Mouse (Mus musculus) retina, embryonic 14.5 days (tissue): ENCODE data around the gene Slc16a4.

Experiments
- DNase-seq: peaks from one replicate; pipeline ENCODE4 v3.0.0-alpha.2; 2015; ENCODE audit warnings: low spot score

Gene Slc16a4

DNA sequence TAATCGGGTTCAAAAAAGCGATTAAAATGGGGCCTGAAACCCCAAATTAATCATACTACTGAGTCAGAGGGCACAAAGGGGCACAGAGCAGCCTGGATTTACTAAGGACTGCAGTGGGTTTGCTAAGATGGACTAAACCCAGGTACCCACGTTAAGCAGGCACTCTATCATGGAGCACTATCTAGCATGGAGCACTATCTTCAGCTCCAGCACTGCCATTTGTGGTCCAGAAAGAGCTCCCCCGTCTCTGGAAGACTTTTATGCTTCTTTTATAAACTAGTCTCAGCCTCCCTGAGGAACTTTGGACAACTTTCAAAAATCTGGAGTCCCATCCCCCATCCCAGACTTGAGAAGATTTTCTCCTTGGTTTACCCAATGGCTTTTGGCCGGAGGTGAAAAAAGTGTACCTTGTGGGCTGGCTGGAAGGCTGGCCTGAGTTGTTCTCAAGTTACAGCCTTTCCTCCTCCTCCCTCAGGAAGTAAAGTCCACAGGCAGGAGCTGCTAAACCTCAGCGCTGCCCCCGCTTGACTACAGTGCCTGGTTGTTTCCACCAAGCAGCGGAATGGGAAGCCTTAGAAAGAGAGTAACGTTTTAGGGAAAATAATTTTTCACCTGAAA lies at the start of gene Slc16a4:
Gene Slc16a4, plus strand, starts transcription at position 467 of the 618 bp plus-strand sequence.
- DNase-seq, result no peak

GRCm38 (mm10) chr3:107241389-107242094 lies 49.5 kb upstream of the Slc16a4 start:
- peak; percentile 26 for DNase-seq

DNA sequence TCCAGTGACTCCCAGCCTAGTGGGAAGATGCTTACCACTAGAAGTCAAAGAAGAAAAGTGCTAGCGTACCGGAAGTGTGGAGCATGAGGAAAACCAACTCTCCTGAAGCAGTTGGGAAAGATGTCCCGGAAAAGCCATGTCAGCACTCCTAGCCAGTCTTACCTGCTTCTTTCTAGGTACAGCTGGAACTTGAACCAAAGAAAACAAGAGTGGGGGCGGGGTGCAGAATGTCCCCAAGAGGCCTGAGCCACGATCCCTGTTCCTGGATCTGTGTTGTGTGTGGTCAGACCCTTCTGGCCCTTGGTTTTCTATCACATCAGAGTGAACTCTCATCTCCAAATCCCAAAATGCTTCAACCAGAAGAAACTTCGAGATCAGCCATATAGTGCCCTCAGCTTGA lies 44.2 kb upstream of the Slc16a4 start:
- DNase-seq, result no peak

DNA sequence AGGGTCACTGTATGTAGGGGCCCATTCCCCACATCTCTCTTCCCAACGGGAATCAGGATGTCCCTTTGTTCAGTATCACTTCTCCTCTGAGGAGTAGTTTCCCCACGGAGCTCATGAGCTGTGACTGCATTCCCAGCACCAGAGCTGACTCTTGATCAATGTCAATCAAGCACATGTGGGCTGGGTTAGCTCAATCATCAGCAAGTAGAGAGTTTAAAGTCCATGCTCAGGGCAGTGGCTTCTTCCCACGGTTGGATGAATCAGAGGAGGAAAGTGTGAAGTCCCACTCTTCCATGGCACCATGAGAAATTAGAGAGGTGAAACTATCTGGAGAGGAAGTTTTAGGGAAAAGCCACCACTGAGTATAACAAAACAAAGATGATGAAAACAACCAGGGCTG lies 42.0 kb upstream of the Slc16a4 start:
- no peak for DNase-seq

DNA sequence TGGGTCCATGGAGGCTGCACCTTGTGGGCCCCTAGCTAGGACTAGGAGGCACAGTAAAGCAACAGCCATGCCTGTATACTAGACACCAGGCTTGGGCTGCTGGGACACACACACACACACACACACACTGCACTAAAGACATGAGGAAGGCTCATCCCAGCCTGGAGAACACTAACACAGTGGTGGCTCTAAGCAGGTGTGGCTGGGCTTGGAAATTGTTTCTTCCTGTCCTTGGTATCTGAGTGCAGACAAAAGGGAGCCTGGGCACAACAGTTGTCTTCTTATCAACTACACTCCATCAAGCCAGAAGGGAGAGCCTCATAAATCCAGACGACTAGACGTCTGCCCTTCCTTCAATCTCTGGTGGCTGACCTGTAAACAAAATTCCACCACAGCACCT lies 40.7 kb upstream of the Slc16a4 start:
- no peak for DNase-seq

DNA sequence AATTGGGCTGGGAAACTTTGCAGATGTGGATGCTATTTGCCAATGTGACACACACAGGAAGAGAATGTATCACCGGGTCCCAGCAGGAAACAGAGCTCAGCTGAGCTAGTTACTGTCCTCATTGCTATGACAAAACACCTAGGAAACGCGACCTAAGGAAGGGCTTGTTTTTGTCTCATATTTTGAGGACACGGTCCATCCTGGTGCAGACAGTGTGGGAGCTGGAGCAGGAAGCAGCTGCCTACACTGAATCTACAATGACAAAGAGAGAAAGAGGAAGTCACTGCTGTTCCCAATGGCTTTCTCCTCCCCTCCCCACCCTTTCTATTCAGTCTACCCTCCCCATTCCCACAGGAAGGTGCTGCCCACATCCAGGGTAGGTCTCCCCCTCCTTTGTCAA lies 39.0 kb upstream of the Slc16a4 start:
- DNase-seq, result no peak

DNA sequence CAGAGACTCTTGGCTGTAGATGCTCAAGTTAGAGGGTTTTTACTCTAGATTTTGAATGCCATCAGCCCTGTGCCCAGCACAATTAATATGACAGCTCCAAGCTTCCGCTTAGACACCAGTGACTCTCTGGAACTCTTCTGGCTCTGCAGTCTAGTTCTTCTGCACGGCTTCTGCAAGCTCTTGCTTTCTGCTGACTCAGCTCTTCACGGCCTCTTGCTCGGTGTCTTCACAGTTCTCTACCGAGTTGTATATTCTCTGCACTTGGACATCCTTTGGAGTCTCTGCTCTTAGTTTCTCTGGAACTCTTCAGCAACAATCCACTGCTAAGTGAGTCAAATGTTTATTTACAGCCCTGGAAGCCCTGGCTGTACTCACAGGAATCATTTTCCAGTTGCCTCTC lies 37.1 kb upstream of the Slc16a4 start:
- no peak for DNase-seq

GRCm38 (mm10) chr3:107255992-107256391 lies 35.0 kb upstream of the Slc16a4 start:
- no peak for DNase-seq

DNA sequence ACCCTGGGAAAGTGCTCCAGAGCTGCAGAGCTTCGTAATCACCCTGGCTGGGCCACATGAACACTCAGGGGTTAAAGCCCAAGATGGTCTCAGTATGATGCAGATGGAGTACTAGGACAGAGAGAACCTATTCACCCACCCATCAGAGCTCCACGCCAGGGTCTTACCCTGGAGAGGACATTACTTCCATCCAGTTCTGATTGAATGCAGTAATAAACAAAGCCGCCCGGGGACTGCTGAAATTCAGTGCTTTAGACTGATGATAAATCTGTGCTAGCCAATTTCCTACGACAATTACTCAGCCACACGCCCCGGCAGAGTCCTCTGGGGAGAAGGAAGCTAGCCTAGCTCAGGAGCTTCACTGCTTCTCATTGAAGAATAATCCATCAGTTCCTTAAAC lies 34.3 kb upstream of the Slc16a4 start:
- DNase-seq, result no peak

- DNase-seq, result no peak
Observed at GRCm38 (mm10) chr3:107257924-107258323, 33.1 kb upstream of the Slc16a4 start.

- peak; percentile 25 for DNase-seq
Observed at GRCm38 (mm10) chr3:107260956-107261850, 29.8 kb upstream of the Slc16a4 start.

DNA sequence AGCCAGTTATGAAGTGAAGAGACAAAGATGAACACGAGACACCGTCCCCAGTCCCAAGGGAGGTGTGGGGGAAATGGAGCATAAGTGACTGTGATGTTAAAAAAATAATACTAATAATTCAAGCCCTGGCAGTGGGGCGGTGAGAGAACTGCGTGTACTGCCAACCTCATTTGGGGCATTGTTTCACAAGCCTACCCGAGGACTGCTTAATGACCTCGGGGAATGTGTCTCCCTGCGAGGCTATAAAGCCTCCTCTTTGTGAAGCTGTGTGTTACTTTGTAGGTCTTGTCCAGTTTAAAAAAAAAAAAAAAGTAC lies 29.2 kb upstream of the Slc16a4 start:
- peak; percentile 55 for DNase-seq

DNA sequence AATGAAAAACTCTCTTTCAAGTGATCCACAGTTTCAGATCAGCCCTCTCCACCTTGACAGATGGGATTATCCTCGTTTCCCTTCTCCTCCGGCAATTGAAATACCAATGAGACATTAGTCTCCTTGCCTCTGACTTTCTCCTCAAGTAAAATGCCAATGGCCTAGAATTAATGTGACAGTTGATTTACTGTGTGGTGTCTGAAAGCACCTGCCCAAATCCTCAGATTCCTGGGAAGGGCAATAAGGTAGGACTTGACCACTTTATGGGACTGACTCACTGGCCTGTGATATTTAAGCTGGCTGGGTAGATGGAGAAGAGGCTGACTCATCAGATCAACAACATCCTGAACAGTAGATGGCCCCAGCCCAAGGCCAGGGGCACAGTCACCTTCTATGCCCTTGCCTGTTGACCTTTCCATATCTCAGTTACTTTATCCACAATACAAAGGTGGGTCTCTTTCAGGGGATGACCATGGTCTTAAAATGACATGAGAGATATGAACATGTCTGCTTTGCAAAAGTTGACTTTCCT lies 24.1 kb upstream of the Slc16a4 start:
- no peak for DNase-seq

DNA sequence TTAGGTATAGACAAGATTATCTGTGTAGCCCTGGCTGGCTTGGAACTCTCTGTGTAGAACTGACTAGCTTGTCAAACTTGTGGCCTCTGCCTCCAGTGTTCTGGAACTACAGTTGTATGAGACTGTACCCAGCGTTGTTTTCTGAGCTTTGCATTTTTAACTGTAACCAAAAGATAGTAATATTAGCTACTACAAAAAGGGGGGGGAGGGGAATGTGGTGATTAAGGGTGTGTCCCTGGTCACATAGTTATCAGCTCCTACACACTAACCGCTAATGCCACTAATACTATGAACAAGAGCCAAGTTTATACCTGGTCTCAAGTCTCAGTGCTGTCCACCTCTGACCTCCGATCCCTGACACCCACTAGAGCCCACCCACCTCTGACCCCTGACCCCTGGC lies 18.6 kb upstream of the Slc16a4 start:
- DNase-seq, result no peak

DNA sequence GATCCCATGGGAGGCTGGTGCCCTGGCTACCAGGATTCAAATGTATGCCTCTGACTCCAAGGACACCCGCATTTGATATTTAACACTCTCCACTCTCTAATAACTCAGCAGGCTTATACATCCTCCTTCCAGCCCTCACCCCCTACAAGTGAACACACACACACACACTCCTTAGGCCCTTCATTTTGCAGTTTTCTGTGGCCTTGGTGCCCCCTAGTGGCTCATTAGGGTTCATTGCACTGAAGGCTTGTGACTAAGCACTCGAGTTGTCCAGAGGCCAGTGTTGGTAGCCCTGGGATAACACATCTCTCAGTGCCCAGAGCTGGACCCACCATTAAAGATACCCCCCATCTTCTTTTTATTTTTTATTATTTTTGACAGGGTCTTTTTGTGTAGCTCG lies 17.2 kb upstream of the Slc16a4 start:
- DNase-seq, result peak; percentile 86

GRCm38 (mm10) chr3:107275351-107275750 lies 15.7 kb upstream of the Slc16a4 start:
- no peak for DNase-seq

DNA sequence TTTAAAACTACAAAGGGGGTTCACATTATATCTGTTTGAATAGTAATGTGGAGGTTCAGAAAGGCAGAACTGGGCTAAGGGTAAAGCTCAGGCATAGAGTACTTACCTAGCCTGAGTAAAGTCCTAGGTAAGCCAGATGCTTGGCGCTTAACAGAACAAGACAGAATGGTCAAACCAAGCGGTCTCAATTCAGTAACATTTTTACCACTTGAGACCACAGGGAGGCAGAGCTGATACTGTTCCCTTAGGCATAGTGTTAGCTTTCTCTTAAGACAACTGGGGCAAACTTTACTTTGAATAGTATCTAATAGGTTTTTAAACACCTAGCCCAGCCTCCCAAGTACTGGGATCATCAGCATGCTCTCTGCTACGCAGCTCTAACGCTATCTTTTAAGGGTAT lies 15.0 kb upstream of the Slc16a4 start:
- peak; percentile 12 for DNase-seq

DNA sequence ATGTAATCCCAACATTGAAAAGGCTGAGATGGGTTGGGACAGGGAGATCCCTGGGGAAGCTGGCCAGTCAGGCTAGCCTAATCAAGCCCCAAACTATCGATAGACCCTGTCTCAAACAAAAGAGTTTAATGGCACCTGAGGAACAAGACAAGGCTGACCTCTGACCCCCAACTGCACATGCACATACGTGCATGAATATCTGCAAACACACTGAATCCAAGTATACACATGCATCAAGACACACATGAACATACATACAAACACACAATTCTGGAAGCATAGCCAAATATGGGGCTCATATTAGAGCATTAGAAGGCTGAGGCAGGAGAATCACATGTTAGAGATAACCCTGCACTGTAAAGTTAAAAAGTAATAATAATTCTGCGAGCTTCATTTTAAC lies 14.4 kb upstream of the Slc16a4 start:
- DNase-seq, result no peak

- peak; percentile 93 for DNase-seq
Observed at GRCm38 (mm10) chr3:107278479-107279269, 12.4 kb upstream of the Slc16a4 start, which contains the start of gene Lamtor5. TSS of gene Lamtor5 (plus strand) at chr3:107278858.

DNA sequence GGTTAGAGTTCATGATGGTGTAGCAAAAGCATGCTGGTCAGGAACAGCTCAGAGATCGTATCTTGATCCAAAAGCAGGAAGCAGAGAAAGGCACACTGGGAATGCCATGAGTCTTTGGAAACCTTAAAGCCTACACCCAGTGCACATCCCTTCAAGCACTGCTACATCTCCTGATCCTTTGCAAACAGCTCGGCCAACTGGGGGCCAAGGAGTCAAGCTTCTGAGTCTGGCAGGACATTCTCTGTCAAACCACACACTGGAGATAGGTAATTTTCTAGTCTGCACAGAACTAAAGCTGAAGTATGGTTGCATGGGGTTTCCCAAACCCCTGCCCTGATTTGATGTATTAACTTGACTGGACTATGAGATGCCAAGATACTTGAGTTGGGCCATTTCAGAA lies 4.9 kb upstream of the Slc16a4 start:
- DNase-seq, result no peak

GRCm38 (mm10) chr3:107287346-107287745 lies 3.7 kb upstream of the Slc16a4 start:
- DNase-seq, result no peak
